Mouse (Mus musculus) small intestine, adult 10 weeks (tissue): Measurements from ENCODE around the gene Sf3a2. TPM values are rescaled to one million over a fixed set of nuclear protein-coding genes. Genes with fewer than 3 reads are reported as not detected.

ENCODE experiments used
- polyA plus RNA-seq: library from polyadenylated mRNA; stranded (reverse); fragments of 350-450 nt; fragmentation: Illumina TruSeq; extraction: RNeasy Lipid Tissue Mini Kit (QIAGEN cat#74804); gene quantifications from one replicate; pipeline ENCODE4 v1.2.3, GENCODE M21; 2014; ENCODE audit warnings: low replicate concordance

The Sf3a2 gene
- polyA plus RNA-seq, result 1.9 TPM

GRCm38 (mm10) chr10:80798150-80799006 lies at the start of gene Sf3a2, which contains the start of gene Plekhj1:
Gene Sf3a2, plus strand, starts transcription at chr10:80798198.
Gene Plekhj1, minus strand, starts transcription at chr10:80798626.

GRCm38 (mm10) chr10:80754594-80755290 lies 43.3 kb upstream of the Sf3a2 start, which contains the start of gene Dot1l:
Gene Dot1l, plus strand, starts transcription at chr10:80755206.

GRCm38 (mm10) chr10:80804916-80805315 lies 6.9 kb downstream of the Sf3a2 start, which contains the start of gene Amh:
Gene Amh, plus strand, starts transcription at chr10:80805243.

DNA sequence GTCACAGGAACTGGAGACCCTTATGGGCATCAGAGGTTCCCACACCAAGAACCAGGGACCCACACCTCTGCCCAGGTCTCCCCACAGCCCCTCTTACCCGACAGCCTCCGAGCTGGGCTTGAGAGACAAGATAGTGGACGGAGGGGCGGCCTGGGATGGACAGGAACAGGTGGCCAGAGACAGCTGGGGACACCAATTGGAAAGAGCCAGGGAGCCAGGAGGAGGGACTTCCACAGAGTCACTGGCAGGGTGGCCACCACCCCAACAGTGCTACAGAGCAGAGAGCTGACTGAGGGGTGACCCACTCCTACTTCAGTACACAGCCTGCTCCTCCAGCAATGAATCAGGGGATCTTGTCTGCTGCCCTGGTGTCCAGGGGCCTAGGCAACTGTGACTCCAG lies 15.4 kb downstream of the Sf3a2 start, which contains the start of gene Jsrp1:
TSS of gene Jsrp1 (minus strand) at position 133 of the 400 bp plus-strand sequence.

GRCm38 (mm10) chr10:80826151-80827062 lies 28.4 kb downstream of the Sf3a2 start, which contains the start of gene Oaz1:
Gene Oaz1, plus strand, starts transcription at chr10:80826656.

DNA sequence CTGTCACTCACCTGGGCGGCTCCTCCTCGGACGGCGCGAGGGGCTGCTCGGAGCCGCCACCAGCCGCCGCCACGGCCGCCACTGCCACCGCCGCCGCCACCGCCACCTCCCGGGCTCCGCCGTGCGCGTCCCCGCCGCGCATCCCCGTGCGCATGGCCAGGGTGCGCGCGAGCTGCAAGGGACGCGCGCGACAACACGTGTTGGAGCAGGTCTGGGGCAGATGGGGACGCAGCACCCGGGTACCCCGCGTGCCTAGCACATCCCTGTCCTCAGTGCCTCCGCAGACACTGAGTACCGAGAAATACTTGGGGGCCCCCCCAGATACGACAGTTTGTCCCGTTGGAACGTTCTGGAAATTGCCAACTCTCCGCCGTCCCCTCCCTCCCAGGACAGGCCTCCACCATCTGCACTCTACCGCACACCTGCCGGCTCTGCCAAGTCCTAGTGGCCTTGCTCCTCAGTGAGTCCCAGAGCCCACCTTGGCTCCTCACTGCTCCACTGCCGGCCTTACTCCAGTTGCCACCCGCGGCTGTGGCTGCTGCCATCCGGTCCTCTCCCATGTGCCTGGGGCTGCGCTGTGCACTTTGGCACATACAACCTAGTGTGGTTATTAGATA lies 46.0 kb downstream of the Sf3a2 start, which contains the start of gene Lingo3:
TSS of gene Lingo3 (minus strand) at position 109 of the 617 bp plus-strand sequence.

Other genes with a start within 250 kb of the Sf3a2 start
- gene Rexo1, start 236.6 kb upstream of the Sf3a2 start, polyA plus RNA-seq, result 0.15 TPM
- 1.0 TPM for gene Klf16, start 220.9 kb upstream of the Sf3a2 start, polyA plus RNA-seq
- gene Abhd17a, start 207.9 kb upstream of the Sf3a2 start, polyA plus RNA-seq, result not detected
- gene Scamp4, start 195.3 kb upstream of the Sf3a2 start, polyA plus RNA-seq, result 1.3 TPM
- gene Adat3, start 195.3 kb upstream of the Sf3a2 start, polyA plus RNA-seq, result not detected
- gene Gm49322, start 192.2 kb upstream of the Sf3a2 start, polyA plus RNA-seq, result not detected
- 0.41 TPM for gene Csnk1g2, start 175.4 kb upstream of the Sf3a2 start, polyA plus RNA-seq
- 0.19 TPM for gene Btbd2, start 141.1 kb upstream of the Sf3a2 start, polyA plus RNA-seq
- gene Mknk2, start 120.1 kb upstream of the Sf3a2 start, polyA plus RNA-seq, result 0.56 TPM
- gene Mob3a, start 96.2 kb upstream of the Sf3a2 start, polyA plus RNA-seq, result 2.5 TPM
- not detected for gene Izumo4, start 96.0 kb upstream of the Sf3a2 start, polyA plus RNA-seq
- gene Ap3d1, start 55.9 kb upstream of the Sf3a2 start, polyA plus RNA-seq, result 7.6 TPM
- gene Dot1l, start 43.0 kb upstream of the Sf3a2 start, polyA plus RNA-seq, result 4.4 TPM
- not detected for gene Plekhj1, start 428 bp downstream of the Sf3a2 start, polyA plus RNA-seq
- not detected for gene Amh, start 7.0 kb downstream of the Sf3a2 start, polyA plus RNA-seq
- gene Jsrp1, start 15.3 kb downstream of the Sf3a2 start, polyA plus RNA-seq, result not detected
- 174 TPM for gene Oaz1, start 28.5 kb downstream of the Sf3a2 start, polyA plus RNA-seq
- not detected for gene Lingo3, start 45.8 kb downstream of the Sf3a2 start, polyA plus RNA-seq
- not detected for gene Lsm7, start 57.0 kb downstream of the Sf3a2 start, polyA plus RNA-seq
- 0.11 TPM for gene Sppl2b, start 57.1 kb downstream of the Sf3a2 start, polyA plus RNA-seq
- gene Tmprss9, start 73.7 kb downstream of the Sf3a2 start, polyA plus RNA-seq, result not detected
- gene Timm13, start 102.8 kb downstream of the Sf3a2 start, polyA plus RNA-seq, result not detected
- 0.45 TPM for gene Lmnb2, start 120.0 kb downstream of the Sf3a2 start, polyA plus RNA-seq
- 9.7 TPM for gene Gadd45b, start 131.9 kb downstream of the Sf3a2 start, polyA plus RNA-seq
- gene Gng7, start 216.7 kb downstream of the Sf3a2 start, polyA plus RNA-seq, result not detected
- gene Diras1, start 227.5 kb downstream of the Sf3a2 start, polyA plus RNA-seq, result 0.15 TPM
- gene Slc39a3, start 239.2 kb downstream of the Sf3a2 start, polyA plus RNA-seq, result 0.19 TPM